Mouse (Mus musculus) spleen, postnatal 4 days (tissue): ENCODE data around the gene Elmo2.

Experiments
- DNase-seq, 2 experiments: peaks; one replicate each; pipeline ENCODE4 v3.0.0; 2022; ENCODE audit warnings: low spot score in 2 of 2

Elmo2 gene

DNA sequence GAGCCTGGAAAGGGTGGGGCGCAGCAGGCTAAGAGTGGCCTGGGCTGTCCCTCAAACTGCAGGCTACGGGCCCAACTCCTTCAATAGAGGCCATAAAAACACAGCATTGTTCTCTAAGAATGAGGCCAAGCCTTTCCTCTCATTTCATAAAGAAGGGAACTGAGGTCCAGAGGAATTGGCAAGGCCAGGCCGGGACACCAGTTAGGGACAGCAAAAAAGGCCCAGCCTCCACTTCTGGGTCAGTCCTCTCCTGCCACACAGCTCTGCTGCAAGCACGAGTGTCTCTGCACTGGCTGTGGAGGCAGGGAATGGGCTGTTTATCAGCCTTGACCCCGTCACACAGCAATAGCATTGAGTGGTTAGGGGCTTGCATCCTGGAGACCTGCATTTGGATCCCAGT is 2.8 kb downstream of the Elmo2 start:
- DNase-seq = no peak

DNA sequence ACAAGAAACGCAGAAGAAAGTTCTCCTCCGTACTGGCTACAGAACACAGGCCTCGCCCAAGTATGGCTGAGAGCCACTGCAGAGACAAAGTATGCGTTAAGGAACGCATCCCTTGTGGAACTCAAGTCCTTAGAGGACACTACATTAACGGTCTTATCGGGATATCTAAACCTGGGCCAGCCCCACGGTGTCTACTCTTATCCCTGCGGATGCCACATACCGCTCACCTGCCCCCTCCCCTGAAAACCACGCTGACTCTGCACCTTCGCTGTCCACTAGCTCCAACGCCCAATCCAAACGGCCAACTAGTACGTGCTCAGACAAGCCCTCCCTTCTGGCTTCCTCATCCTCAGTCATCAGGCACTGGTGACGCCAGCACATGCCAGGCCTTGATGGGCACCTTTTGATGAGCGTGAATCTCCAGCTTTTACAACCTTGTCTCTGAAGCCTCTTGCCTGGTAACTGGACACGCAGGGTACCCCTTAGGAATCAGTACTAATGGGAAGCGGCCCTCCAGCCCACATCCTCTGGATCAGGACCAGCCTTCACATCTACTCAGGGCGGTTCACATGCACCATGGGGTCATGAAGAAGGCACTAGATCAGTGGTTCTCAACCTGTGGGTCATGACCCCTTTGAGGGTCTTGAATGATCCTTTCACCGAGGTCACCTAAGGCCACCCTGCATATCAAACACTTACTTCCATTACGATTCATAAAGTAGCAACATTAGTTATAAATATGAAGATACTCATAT is 4.1 kb downstream of the Elmo2 start:
- DNase-seq = no peak

DNA sequence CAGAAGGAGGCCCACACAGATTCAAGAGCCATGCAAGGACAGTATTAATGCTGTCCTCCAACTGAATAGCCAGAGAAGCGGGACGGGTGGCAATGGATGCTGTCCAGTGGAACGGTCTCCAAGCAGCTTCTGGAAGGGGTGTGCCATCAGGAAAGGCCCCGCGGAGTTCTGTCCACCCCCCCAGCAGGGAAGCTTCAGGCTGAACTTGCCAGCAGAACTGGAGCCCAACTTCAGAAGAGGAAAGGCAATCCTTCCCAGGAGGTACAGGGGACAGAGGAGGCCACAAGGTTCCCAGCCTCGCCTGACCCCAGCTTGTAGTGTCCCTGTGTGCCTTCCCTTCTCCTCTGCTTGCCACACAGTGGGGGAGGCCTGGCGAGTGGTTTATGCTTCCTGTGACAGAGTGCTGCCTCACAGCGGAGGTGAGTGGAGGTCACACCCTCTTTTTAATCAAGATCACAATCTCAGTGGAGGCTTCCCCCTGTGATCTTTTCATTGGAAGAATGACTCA is 4.8 kb downstream of the Elmo2 start:
- DNase-seq = no peak

DNA sequence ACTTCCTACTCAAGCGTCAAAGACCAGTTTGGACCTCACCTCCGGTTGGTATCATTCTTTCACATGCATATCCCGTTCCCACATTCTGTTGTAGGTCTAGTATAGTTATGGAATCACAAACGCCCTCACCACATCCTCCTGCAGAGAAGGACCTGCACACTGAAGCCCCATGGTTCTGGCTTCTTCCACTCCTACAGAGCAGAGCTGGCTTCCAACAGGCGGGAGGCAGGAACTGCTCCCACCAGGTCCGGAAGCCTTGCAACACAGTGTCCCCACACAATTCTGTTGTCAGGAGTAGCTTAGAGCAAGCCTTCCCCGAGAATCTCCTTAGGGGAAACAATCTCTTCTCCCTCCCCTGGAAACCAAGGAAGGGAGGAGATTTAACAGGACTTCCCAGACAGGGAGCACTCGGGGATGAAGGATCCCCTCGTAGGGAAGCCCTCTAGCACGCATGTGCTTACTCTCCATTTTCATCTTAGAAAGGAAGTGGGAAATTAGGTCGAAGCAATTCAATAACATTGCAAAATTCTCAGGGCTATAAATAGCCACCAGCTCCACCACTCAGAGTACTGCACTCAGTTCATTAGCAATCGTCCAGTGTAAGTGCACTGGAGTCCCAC is 5.6 kb downstream of the Elmo2 start:
- DNase-seq = no peak

DNA sequence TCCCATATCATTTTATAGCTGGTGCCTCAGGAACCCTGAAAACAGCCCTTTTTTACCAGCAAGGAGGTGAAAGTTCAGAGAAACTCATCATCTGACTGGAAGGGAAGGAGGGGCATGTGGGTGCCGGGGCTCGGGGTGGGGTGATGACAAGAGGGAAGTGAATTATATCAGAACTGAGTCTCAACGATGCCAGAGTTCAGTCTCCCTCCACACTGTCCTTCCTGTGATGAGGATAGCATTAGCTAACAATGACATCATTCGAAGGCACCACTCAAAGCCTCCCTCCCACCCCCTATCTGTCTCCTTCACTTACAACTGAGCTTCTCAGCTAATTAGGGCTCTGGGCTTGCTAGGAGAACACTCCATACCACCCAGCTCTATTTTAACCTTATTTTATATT is 6.8 kb downstream of the Elmo2 start:
- DNase-seq = no peak

DNA sequence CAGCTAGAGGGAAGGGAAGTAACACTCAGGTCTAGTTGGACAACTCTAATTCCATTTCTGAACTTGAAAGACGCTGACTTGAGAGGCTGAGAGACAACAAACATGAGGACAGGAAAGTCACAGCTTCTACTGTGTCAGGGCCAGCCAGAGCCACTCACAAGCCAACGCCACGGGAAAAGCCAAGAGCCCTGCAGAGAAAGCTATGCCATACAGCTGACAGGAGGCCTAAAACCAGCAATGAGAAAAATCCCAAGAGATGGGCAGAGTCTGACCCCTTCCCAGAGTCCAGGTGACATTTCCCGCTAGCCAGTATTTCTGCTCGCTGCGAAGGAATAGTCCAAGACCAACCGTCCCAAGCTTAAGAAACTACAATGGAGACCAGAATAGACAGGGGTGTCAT is 7.3 kb downstream of the Elmo2 start:
- no peak for DNase-seq

DNA sequence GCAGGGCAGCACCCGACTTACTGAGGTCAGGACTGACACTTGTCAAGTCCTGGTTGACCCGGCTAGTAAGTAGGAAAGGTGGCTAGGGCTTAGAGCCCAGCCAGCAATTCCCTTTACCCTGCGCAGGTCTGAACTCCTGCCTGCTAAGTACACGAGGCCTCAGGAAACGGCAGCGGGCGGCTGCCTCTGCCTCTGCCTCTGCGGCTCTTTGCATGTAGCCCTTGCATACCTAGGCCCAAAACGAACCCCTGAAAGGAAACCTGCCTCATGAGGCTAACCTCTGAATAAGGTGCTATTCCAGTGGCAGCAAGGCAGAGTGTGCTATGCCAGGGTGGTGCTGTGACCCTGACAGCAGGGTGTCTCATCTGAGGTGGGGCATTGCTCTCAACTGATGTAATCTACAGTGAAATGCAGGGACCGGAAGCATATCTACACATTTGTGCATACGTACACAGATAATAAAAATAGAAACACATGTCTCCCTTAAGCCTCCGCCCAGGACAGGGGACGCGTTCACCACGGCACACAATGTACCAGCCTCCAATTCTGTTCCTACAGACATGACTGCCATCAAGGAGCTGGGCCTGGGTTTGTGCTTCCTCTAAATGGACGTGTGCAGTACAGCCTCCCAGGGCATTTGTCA is 8.5 kb downstream of the Elmo2 start:
- DNase-seq = no peak

DNA sequence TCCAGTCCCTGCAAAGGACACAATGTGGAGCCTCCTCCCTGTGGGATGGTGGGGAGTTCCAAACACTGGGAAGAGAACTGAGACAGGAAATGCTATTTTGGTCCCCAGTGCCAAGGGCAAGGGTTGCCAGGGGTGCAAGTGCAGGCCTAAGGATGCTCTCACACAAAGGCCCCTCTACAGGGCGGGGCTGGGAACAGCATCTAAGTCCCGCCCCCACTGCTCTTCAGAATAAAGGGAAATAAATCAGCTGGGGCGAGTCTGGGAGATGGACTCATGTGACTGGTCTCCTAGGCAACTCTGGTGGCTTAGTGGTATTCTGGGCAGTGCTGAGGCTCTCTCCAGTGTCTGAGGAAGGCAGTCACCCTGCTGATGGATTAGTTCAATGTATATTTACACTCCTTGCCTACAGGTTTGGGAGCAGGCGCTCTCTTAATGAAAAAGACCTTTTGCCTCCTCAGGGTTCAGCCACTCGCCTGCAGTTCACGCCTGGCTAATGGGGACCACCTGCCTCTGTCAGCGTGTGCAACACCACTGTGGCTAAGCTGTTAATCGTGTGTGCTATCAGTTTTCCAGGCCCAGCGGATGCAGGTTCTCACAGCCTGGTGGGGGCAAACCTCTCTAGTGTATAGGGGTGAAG is 9.3 kb downstream of the Elmo2 start:
- DNase-seq = no peak

DNA sequence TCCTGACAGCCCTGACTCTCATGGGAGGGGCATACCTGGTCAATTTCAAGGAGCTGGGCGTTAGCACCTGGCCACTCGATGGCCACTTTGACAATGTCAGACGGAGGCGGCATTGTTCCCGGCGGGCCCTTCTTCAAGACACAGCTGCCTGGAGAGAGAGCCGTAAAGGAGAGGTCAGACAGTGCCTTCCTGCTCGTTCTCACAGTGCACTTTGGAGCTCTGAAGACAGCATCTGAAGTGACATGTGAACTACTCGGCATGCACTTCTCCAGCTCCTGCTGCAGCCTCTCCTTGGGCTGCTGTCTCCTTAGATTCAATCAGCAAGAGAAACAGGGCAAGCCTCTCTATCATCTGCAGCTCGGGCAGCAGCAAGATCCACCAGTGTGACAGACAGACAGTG is 10.1 kb downstream of the Elmo2 start:
- no peak for DNase-seq

DNA sequence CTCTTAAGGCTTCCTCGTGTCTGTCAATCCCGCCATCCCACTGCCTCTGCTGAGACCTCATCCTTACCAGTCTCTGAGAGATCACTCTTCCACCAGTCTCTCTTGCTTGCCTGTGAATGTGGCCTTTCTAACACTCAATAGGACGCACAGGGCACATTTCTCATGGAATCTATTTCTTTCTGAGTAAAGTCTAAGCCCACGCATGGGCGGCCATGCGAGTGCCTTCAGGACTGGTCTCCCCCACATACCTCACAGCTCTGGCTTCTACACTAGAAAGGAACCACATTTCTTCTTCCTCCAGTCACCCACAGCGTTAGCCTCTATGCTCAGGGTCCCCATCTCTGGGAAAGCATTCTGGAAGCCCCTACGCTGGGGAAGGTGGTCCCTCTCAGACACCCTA is 12.1 kb downstream of the Elmo2 start:
- no peak for DNase-seq

DNA sequence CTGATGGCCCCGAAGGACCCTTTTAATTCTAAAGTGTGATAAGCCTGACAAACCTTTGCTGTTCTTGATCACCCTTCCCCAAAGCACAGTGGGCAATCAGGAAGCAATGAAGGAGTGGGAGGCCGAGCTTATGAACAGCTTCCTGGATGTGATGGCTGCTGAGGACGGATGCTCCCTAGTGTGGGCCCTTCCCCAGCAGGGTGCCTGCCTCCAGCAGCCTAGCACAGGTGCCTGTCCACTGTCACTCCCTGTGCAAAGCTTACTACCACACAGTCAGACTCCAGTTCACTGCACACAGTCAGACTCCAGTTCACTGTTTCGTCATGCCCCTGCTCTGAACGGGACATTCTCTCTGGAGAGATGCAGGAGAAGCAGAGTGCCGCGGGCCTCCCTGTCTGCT is 13.9 kb downstream of the Elmo2 start:
- no peak for DNase-seq

DNA sequence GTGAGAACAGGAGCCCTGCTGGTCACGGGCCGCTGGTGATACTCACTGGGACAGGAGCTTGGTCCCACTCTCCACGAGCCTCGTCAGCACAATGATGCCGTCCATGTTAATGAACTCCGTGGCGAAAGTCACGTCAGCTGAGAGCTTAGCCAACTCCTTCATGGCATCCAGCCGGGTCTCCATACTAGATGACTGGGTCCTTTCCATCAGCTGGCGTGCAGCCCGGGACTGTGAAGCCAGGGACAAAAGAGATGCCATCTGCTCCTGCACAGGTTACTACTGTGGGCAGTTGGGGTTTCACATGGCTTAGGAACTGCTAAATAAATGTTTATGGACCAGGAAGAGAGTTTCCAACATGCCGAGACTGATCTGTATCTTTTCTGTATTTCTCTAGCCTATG is 14.7 kb downstream of the Elmo2 start:
- DNase-seq = no peak

DNA sequence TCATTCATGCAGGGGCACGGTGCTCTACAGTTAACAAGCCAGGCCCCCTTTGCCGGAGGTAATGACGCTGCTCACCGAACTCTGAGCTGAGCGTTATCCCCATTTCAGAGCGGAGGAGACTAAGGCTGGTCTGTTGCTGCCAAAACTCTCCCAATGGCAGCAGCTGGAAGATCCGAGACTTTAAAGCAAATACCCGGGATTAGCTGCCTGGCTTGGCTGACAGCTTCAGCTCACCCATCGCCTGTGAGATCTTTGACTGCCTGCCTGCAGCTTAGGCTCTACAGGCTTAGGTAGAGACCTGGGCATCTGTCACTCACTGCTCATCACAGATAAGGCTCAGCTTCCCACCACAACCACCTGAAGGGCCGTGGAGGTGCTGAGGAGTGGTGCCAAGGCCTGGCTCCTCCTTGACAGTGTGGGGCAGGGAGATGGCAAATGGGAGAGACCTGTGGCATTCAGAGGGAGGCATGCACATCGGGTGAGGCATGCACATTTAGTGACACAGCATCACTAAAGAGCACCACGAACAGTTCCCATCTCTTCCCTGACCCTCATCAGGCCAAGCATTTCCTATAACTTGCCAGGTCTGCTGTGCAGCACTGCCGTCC is 15.4 kb downstream of the Elmo2 start:
- DNase-seq = no peak

DNA sequence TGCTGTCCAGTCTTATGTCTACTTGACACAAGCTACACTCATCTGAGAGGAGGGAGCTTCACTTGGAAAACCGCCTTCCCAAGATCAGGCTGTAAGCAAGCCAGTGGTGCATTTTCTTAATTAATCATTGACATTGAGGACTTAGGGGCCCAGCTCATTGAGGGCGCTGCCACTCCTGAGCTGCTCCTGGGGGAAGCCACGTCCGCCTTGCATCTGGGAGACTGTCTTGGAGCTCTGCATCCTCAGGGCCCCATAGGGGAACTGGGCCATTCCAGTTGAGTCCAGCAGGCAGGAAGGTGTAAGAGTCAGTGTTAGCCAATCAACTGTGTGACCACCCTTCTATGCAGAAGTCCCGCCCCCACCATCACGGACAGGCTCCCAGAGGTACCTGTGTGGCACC is 18.5 kb downstream of the Elmo2 start:
- DNase-seq = no peak

DNA sequence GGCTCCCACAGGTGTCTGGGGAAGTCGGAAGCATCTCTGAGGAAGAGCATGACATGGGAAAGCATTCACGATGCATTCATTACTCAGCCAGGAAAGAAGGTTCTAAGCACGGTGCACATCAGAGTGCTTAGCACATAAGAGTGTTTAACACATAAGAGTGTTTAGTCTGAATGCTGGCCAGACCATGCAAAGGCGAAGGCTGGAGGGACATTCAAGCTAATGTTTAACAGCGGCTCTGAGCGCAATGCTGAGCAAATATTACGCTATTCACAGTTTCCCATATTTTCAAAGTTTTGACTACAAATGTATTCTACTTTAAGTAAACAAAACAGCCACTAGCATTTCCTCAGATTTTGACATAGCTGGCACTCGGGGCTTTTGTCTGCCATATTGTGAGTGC is 20.8 kb downstream of the Elmo2 start:
- no peak for DNase-seq

DNA sequence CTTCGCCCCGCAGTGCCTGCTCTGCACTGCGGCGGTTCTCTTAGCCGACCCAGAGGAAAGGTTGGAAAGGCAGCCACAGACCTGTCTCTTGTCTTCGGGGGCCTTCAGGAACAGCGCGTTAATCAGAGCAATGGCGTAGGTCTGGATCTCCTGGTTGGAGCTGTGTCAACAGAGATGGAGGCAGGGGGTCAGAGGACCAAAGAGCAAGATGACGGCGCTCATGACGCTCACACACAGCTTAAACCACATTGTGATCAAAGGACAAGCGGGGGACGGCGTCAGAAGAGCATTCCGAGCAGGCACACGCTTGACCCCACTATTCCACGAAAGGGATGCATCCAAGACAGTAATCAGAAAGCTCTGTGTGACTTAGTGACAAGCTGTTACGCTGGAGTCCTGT is 21.5 kb downstream of the Elmo2 start:
- DNase-seq = no peak

DNA sequence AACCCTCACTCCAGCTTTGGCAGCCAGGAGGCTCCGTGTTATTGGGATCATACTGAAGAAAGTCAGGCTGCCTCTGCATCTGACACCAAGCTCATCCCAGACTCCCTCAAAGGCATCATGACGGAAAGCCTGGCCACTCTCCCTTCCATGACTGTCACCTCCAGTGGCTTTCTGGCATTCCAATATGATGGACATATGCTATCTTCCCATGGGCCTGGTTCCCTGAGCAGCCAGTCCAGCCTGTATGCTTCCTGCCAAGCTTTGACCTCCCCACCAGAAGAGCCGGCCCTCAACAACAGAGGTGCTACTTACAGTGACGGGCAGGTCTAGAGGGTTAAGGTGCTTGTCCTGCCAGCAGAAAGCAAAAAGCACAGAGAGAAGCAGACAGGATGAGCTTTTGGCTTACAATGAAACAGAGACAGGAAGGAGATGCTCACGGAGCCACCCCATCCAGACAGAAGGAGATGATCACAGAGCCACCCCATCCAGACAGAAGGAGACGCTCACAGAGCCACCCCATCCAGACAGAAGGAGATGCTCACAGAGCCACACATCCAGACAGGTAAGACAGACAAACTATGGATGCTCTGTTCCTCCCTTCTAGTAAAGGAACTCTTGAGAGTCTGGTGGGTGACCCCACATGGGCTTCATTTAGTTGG is 22.8 kb downstream of the Elmo2 start:
- DNase-seq = no peak

DNA sequence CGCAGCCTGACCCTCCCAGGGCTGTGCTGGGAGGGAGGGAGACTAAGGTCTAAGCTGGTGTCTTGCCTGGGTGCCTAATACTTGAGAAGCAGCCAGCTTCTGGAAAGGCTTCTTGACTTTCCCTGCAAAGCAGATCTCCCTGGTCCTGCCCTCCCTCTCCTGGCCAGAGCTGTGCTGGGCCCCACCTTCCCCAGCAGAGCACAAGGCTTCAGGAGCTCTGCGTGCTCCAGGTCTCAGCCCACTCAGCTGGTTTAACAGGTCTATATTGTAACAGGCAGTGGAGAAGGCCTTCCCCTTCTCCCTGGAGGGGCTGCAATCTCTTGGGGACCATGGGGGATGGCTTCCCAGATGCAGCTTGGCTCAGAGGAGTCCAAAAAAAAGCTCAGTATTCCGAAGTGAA is 24.9 kb downstream of the Elmo2 start:
- DNase-seq = no peak

DNA sequence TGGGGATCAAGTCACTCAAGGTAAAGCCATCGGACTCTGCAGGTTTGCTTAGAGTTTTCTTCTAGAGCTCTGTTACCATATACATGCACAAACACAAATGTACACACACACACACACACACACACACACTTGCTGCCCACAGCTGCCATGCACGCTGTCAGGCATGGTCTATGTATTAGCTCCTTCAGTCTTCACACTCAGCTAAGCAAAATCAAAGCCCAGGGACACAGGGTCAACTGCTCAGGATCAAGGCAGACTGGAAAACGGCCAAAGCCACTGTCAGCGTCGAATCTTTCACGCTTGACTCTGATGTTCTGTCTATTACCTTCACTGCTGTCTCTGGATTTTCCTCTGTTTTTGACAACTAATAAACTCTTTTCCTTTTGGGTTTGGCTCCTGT is 25.4 kb downstream of the Elmo2 start:
- DNase-seq = no peak

DNA sequence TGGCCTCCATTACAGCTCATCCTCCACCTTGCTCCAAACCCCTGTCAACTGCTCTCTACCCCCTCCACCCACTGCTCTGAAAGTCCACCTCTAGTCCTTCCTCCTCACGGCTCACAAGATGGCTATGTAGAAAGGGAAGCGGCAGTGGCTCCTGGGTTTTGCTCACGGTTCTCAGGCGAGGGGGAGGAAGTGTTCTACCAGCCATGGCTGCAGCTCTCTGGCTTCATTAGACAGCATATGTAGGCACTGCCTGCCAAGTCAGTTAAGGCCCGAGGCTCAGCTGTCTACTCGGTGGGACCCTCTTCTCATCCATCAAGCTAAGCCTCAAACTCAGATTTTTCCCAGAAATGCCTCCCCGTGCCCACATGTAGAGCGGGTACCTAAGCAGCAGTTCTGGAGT is 25.9 kb downstream of the Elmo2 start:
- no peak for DNase-seq

DNA sequence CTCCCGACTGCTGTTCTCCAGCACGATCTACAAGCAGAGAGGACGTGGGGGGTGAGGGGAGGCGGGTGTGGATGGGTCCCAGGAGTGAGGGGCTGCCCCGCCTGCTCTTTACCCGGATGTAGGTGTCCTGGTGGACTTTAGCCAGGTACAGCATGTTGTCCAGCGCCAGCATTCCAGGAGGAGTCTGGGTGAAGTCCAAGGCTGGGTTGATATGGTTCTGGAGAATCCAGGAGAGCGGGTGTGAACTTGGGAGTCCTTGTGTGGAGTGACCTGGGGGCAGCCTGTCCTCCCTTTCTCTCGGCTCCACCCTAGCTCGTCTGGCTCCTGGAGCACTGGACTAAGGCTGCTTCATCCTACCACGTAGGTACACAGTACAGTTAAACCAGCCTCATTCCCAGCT is 28.9 kb downstream of the Elmo2 start:
- DNase-seq = no peak

DNA sequence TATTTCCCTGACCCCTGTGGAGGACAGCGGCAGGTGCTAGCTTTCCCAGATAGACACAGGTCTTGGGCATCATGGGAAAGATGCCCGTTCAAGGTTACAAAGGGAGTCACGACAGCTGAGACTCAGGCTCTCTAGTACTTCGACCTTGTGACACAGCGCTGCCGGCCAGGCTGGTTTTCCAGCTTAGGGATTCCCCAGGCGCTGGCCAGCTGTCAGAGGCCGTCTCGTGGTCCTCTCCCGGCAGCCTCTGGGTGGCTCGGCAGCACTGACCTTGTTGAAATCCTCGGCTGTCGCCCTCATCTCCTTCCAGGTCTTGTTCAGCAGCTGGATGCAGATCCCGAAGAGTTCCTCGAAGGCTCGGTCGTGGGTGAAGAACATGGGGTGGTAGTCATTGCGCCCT is 29.7 kb downstream of the Elmo2 start:
- no peak for DNase-seq
